19 mouse cellular contexts compared by ENCODE assay signal in genomic region chr11:62287700-62288099, GRCm38 (mm10). TPM values are rescaled to one million over a fixed set of nuclear protein-coding genes. Genes with fewer than 3 reads are reported as not detected.
DNase-seq lines count a peak whose midpoint lies in the region.
"Had no signal": no experiment of that assay in that cellular context is flagged by ENCODE, and none has a peak within 500 bp of the region (broad histone marks: within the 10 kb centered on the region; RNA-seq: fewer than 3 reads in every experiment).

No protein-coding gene starts in this region.

- peaks cover 66% of the 10 kb centered on the region for H3K36me3 ChIP-seq in heart, embryonic 10.5 days

- WGBS in heart, embryonic 10.5 days = 97% methylated on average over 1 of the region's 1 CpGs

- no peaks in the 10 kb centered on the region for H3K27me3 ChIP-seq in heart, embryonic 10.5 days (ENCODE audit: insufficient read depth, poor library complexity, severe bottlenecking)
- H3K27me3 ChIP-seq: CH12.LX, Patski had no signal

- DNase-seq in heart, adult 11 months = peak; percentile 56
- DNase-seq in heart, adult 8-10 months (ENCODE audit: low spot score) = no peak
- peak; percentile 66 for DNase-seq in heart, embryonic 10.5 days (ENCODE audit: low spot score)
- DNase-seq in heart, postnatal 4 days = no peak
- DNase-seq: adrenal gland, adult 2 months; adrenal gland, adult 8-10 months; adrenal gland, postnatal 10 days; adrenal gland, postnatal 14 days; adrenal gland, postnatal 25 days; adrenal gland, postnatal 36 days; B cell, adult 2 months; cerebellum, adult 11 months; cerebellum, adult 11-12 months; cerebellum, adult 18-20 months had no signal

- no peak overlapping the region for H3K4me3 ChIP-seq in heart, embryonic 10.5 days

- no peaks in the 10 kb centered on the region for H3K4me1 ChIP-seq in heart, embryonic 10.5 days

- no peaks in the 10 kb centered on the region for H3K9me3 ChIP-seq in heart, embryonic 10.5 days
- H3K9me3 ChIP-seq: G1E had no signal

- H3K27ac ChIP-seq in heart, embryonic 10.5 days = no peak overlapping the region

RNA-seq across cellular contexts. Expression of gene Ttc19, which starts 6.4 kb away (rescaled TPM):
- 10 to 100 TPM; 40.0 to 43.4 (median 42.4) TPM for total RNA-seq in heart, adult 8-10 months (2022)
- 16.6 and 20.3 TPM in 2 replicates for polyA plus RNA-seq in heart, embryonic 10.5 days (2016; fragmentation: Nextera tagmentation; extraction: Ambion mirVana)
- total RNA-seq in heart, postnatal 4 days (2021) = 10 to 100 TPM; 37.5 to 38.2 TPM

RNA-seq across cellular contexts. Expression of gene Zswim7, which starts 6.5 kb away (rescaled TPM):
- 10 to 100 TPM; 17.0 to 19.5 (median 18.2) TPM for total RNA-seq in heart, adult 8-10 months (2022)
- 19.2 and 19.6 TPM in 2 replicates for polyA plus RNA-seq in heart, embryonic 10.5 days (2016; fragmentation: Nextera tagmentation; extraction: Ambion mirVana)
- total RNA-seq in heart, postnatal 4 days (2021) = 10 to 100 TPM; 11.6 to 13.1 TPM

RNA-seq across cellular contexts. Expression of gene Adora2b, which starts 38.9 kb away (rescaled TPM):
- under 1 TPM; 0.33 to 1.00 (median 0.68) TPM for total RNA-seq in heart, adult 8-10 months (2022)
- polyA plus RNA-seq in heart, embryonic 10.5 days (2016; fragmentation: Nextera tagmentation; extraction: Ambion mirVana) = 0.79 and 1.7 TPM in 2 replicates
- under 1 TPM; 0.41 to 0.91 TPM for total RNA-seq in heart, postnatal 4 days (2021)
- polyA plus RNA-seq: activated CD4-positive, CD25-positive, alpha-beta regulatory T cell, adult 4 months; CD4-positive, CD25-positive, alpha-beta regulatory T cell, adult 4 months had no signal

Comparison
In these comparisons a context has a peak if more than half of its experiments do, and no peak if none do; other contexts are left out.
1. DNase-seq: peak in heart, adult 11 months (single experiment) and heart, embryonic 10.5 days (single experiment); none in heart, adult 8-10 months (single experiment) and heart, postnatal 4 days (single experiment).